Mouse (Mus musculus): Measurements from ENCODE around the gene Spn. TPM values are rescaled to one million over a fixed set of nuclear protein-coding genes. Genes with fewer than 3 reads are reported as not detected.
A peak's percentile ranks its signal among the peaks of the same experiment; 100 is the strongest.

Gene Spn
- polyA plus RNA-seq, 1 experiment, result 36.3 TPM

DNA sequence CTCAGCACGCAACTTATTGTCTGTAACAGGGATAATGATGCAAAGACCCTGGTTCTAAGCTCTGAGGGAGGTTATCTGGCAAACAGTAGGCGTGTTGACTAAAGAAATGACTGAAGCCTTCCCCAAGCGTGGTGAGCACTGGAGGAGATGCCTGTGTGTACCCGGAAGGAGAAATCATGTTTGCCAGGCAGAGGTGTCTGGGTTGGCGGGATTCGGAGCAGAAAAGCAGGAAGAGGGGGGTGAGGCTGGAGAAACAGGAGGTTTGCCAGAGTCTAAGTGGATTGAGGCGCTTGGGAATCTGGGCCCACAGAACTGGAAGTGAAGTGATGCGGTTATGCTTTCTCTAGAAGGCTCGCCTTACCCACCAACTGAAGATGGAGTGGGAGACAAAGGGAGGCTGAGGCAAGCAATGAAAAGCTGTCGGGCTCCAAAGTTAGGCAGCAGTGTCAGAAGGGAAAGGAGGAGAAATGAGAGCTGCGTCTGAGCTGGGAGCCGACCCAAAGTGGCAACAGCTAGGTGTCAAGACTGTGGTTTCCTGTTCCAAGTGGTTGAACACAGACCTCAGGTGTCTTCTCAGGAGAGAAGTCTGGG lies 25.3 kb downstream of the Spn start:
- Histone ChIP-seq H3K4me1 (ENCODE audit: control insufficient read depth, insufficient read depth, low read length) (peaks cover 31% of the 10 kb centered on the region), H3K27ac (ENCODE audit: insufficient read depth, low read depth, low read length) (no peak overlapping the region)

DNA sequence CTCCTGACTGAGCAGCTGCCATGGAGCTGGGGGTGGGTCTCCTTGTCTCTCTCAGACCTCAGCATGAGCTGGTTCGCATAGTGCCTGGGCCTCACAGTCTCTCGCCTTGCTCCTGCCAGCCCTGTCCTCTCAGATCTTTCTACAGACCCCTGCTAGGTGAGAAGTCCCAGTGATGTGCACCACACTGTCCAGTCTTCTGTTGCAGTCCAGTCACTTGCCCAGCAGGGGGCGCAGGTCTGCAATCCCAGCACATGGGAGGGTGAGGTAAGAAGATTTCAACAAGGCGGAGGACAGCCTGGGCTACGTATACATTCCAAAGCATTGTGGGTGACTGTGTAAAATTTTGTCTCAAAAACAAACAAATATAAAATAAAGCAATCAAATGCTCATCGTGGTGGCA lies 26.2 kb downstream of the Spn start:
- H3K4me1 ChIP-seq (ENCODE audit: control insufficient read depth, insufficient read depth, low read length), result peaks cover 29% of the 10 kb centered on the region
- TF ChIP-seq CTCF (IDR thresholded peaks at IDR 0.05; ENCODE audit: low read depth, low read length) (peak; percentile 54), POLR2A (IDR thresholded peaks at IDR 0.05; ENCODE audit: borderline replicate concordance, low read depth, low read length) (no peak)
- H3K4me3 ChIP-seq (ENCODE audit: insufficient read depth, low read length), result no peak overlapping the region

More for the DNA sequence above, 25.3 kb downstream of the Spn start:
- no peak overlapping the region for H3K4me3 ChIP-seq (ENCODE audit: insufficient read depth, low read length)
- TF ChIP-seq POLR2A (IDR thresholded peaks at IDR 0.05; ENCODE audit: borderline replicate concordance, low read depth, low read length), result no peak
- no peak for TF ChIP-seq CTCF (IDR thresholded peaks at IDR 0.05; ENCODE audit: low read depth, low read length)

GRCm38 (mm10) chr7:127110239-127111007 lies 27.2 kb downstream of the Spn start:
- Histone ChIP-seq H3K27ac (ENCODE audit: insufficient read depth, low read depth, low read length) (no peak overlapping the region), H3K4me1 (ENCODE audit: control insufficient read depth, insufficient read depth, low read length) (peaks cover 21% of the 10 kb centered on the region), H3K4me3 (ENCODE audit: insufficient read depth, low read length) (no peak overlapping the region)
- TF ChIP-seq POLR2A (IDR thresholded peaks at IDR 0.05; ENCODE audit: borderline replicate concordance, low read depth, low read length) (no peak), CTCF (IDR thresholded peaks at IDR 0.05; ENCODE audit: low read depth, low read length) (peak; percentile 83)

More for the DNA sequence above, 26.2 kb downstream of the Spn start:
- no peak overlapping the region for H3K27ac ChIP-seq (ENCODE audit: insufficient read depth, low read depth, low read length)

DNA sequence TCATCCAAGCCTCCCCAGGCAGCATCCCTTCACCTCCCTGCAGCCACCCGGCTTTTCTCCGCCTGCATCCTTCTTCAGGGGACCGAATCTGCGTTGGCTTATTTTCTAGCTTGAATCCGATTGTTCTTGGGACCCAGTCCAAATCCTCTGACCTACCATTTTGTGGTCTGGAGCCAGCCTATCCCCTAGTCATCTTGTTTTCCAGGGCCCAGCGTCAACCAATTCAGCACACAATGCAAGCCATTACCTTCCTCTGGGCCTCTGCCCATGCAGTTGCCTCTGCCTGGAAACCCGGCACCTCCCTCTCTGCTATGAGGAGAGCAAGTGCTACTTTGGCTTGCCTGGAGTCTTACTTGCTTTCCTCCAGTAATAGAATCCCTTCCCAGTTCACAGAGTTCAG lies 32.1 kb downstream of the Spn start:
- TF ChIP-seq POLR2A (IDR thresholded peaks at IDR 0.05; ENCODE audit: borderline replicate concordance, low read depth, low read length), result no peak
- no peak for TF ChIP-seq CTCF (IDR thresholded peaks at IDR 0.05; ENCODE audit: low read depth, low read length)
- no peak overlapping the region for H3K4me3 ChIP-seq (ENCODE audit: insufficient read depth, low read length)
- peaks cover 7% of the 10 kb centered on the region for H3K4me1 ChIP-seq (ENCODE audit: control insufficient read depth, insufficient read depth, low read length)
- no peak overlapping the region for H3K27ac ChIP-seq (ENCODE audit: insufficient read depth, low read depth, low read length)

- Histone ChIP-seq H3K4me1 (ENCODE audit: control insufficient read depth, insufficient read depth, low read length) (peaks cover 8% of the 10 kb centered on the region), H3K27ac (ENCODE audit: insufficient read depth, low read depth, low read length) (no peak overlapping the region), H3K4me3 (ENCODE audit: insufficient read depth, low read length) (peak overlapping the region; percentile 35)
- TF ChIP-seq CTCF (IDR thresholded peaks at IDR 0.05; ENCODE audit: low read depth, low read length), result peak; percentile 69
- no peak for TF ChIP-seq POLR2A (IDR thresholded peaks at IDR 0.05; ENCODE audit: borderline replicate concordance, low read depth, low read length)
These were observed 32.9 kb downstream of the Spn start for GRCm38 (mm10) chr7:127104560-127105332.

DNA sequence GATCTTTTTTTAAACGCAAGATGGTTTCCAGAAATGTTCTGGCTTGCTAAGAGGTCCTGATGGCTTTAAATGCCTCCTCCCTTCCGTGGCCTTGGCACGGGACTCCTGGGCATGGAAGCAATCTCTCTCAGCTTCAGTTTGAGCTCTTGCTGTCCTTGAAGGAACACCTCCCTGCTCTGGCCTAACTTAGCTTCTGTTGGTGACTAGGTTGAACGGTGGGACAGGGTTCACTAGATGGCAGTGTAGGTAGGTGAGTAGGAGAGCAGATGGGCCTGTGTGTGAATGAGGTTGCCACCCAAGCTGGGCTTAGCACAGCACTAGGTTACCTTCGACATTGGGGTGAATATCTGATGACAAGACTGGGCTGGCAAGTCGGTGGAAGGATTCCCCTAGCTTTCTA lies 33.7 kb downstream of the Spn start:
- Histone ChIP-seq H3K27ac (ENCODE audit: insufficient read depth, low read depth, low read length) (no peak overlapping the region), H3K4me1 (ENCODE audit: control insufficient read depth, insufficient read depth, low read length) (peaks cover 8% of the 10 kb centered on the region), H3K4me3 (ENCODE audit: insufficient read depth, low read length) (no peak overlapping the region)
- no peak for TF ChIP-seq POLR2A (IDR thresholded peaks at IDR 0.05; ENCODE audit: borderline replicate concordance, low read depth, low read length)
- no peak for TF ChIP-seq CTCF (IDR thresholded peaks at IDR 0.05; ENCODE audit: low read depth, low read length)

- no peak for TF ChIP-seq POLR2A (IDR thresholded peaks at IDR 0.05; ENCODE audit: borderline replicate concordance, low read depth, low read length)
- TF ChIP-seq CTCF (IDR thresholded peaks at IDR 0.05; ENCODE audit: low read depth, low read length), result no peak
- Histone ChIP-seq H3K4me3 (ENCODE audit: insufficient read depth, low read length) (no peak overlapping the region), H3K27ac (ENCODE audit: insufficient read depth, low read depth, low read length) (no peak overlapping the region), H3K4me1 (ENCODE audit: control insufficient read depth, insufficient read depth, low read length) (0 out of 2 replicates have a peak, but pooled peaks cover 4% of the 10 kb centered on the region)
These were observed 35.5 kb downstream of the Spn start for GRCm38 (mm10) chr7:127102148-127102547.

- Histone ChIP-seq H3K4me1 (ENCODE audit: control insufficient read depth, insufficient read depth, low read length) (0 out of 2 replicates have a peak, but pooled peaks cover 4% of the 10 kb centered on the region), H3K27ac (ENCODE audit: insufficient read depth, low read depth, low read length) (no peak overlapping the region)
- TF ChIP-seq CTCF (IDR thresholded peaks at IDR 0.05; ENCODE audit: low read depth, low read length), result no peak
- no peak for TF ChIP-seq POLR2A (IDR thresholded peaks at IDR 0.05; ENCODE audit: borderline replicate concordance, low read depth, low read length)
These were observed 36.1 kb downstream of the Spn start for GRCm38 (mm10) chr7:127101451-127102016.

DNA sequence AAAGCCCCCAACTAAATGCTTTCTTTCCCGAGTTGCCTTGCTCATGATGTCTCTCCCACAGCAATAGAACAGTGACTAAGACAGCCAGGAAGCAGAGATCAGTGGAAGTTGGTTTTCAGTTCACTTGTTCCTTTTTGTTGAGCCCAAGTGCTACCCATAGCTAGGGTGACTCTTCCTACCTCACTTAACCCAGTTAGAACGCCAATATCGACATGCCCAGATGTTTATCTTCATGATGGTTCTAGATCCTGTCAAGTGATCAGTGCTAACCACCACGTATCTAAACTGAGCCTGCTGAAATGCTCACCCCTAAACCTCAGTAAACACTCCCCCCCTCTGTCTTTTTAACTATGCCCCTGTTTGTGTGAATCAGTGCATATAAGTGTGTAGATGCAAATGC lies 38.1 kb downstream of the Spn start:
- no peak for TF ChIP-seq CTCF (IDR thresholded peaks at IDR 0.05; ENCODE audit: low read depth, low read length)
- TF ChIP-seq POLR2A (IDR thresholded peaks at IDR 0.05; ENCODE audit: borderline replicate concordance, low read depth, low read length), result no peak
- Histone ChIP-seq H3K4me3 (ENCODE audit: insufficient read depth, low read length) (no peak overlapping the region), H3K27ac (ENCODE audit: insufficient read depth, low read depth, low read length) (no peak overlapping the region), H3K4me1 (ENCODE audit: control insufficient read depth, insufficient read depth, low read length) (0 out of 2 replicates have a peak, but pooled peaks cover 4% of the 10 kb centered on the region)

More at GRCm38 (mm10) chr7:127101451-127102016, 36.1 kb downstream of the Spn start:
- H3K4me3 ChIP-seq (ENCODE audit: insufficient read depth, low read length), result no peak overlapping the region

Data from bone marrow macrophage, adult 2 months (primary cell).